Mouse (Mus musculus) kidney, adult 8-10 months (tissue): ENCODE results near the gene Tet2.
"Not testable (repeated sequence)": the region's sequence is repeated elsewhere in the genome, so short reads cannot be mapped to it uniquely, and the experiment has no call there.

Source experiments
- DNase-seq, 2 experiments: peaks; one replicate each; pipeline ENCODE4 v3.0.0; 2022

Tet2 gene

GRCm38 (mm10) chr3:133546790-133547189 is 1.9 kb upstream of the Tet2 start:
- no peak for DNase-seq

GRCm38 (mm10) chr3:133545304-133545666 is 346 bp upstream of the Tet2 start:
- DNase-seq: peak in 1 of 2 experiments; percentile 22

- DNase-seq: peak; percentile 89 to 90
Observed at GRCm38 (mm10) chr3:133544131-133544550, 798 bp downstream of the Tet2 start.

- peak in 1 of 2 experiments; percentile 29 for DNase-seq
Observed at GRCm38 (mm10) chr3:133543101-133544020, 1.6 kb downstream of the Tet2 start.

DNA sequence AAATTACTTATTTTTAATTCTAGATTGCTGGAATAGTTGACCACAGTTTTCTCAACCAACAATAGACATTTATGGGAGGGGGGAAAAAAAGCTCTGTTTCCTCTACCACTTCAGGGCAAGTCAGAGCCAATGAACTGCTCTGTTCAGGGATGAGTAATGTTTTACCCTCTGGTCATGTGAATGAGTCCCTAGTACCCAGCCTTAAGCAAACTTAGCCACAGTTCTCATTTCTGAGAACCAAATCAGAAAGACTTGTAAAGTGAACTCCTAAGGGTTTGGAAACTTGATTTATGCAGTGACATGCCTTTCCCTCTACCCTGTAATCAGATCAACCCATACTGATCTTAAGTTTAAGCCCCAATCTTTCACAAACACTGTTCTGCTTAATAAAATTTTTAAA is 2.9 kb downstream of the Tet2 start:
- no peak for DNase-seq

- DNase-seq: no peak
Observed at GRCm38 (mm10) chr3:133541000-133541399, 3.9 kb downstream of the Tet2 start.

GRCm38 (mm10) chr3:133539991-133540390 is 4.9 kb downstream of the Tet2 start:
- no peak for DNase-seq

DNA sequence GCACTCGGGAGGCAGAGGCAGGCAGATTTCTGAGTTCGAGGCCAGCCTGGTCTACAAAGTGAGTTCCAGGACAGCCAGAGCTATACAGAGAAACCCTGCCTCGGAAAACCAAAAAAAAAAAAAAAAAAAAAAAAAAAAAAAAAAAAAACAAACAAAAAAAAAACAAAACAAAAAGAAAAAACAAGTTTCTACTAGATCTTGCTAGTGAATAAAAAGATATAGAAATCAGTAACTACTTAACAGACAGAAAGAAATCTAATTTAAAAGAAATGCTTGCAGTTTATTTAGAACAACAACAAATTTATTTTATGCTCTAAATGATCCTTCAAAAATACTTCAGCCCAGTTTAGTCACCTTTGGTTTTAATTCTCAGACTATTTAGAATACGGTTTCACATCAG is 6.4 kb downstream of the Tet2 start:
- DNase-seq: not testable (repeated sequence)

DNA sequence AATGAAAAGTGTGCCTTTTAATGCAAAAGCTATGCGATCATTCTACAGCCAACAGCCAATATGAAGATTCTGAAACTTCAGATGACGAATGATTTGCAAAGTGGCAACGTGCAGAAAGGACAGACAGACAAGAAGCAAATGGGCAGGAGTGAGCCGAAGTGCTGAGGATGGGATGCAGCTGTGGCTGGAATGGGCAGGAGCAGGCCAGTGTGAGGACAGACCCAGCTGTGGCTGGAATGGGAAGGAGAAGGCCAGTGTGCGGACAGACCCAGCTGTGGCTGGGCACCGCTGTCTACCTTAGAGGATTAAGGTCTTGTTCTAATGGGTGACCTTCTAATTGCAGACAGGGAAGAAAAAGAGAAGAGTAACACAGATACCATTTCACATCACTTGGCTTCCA is 9.3 kb downstream of the Tet2 start:
- DNase-seq: no peak

- DNase-seq: peak; percentile 54 to 64
Observed at GRCm38 (mm10) chr3:133534066-133534465, 10.9 kb downstream of the Tet2 start.

DNA sequence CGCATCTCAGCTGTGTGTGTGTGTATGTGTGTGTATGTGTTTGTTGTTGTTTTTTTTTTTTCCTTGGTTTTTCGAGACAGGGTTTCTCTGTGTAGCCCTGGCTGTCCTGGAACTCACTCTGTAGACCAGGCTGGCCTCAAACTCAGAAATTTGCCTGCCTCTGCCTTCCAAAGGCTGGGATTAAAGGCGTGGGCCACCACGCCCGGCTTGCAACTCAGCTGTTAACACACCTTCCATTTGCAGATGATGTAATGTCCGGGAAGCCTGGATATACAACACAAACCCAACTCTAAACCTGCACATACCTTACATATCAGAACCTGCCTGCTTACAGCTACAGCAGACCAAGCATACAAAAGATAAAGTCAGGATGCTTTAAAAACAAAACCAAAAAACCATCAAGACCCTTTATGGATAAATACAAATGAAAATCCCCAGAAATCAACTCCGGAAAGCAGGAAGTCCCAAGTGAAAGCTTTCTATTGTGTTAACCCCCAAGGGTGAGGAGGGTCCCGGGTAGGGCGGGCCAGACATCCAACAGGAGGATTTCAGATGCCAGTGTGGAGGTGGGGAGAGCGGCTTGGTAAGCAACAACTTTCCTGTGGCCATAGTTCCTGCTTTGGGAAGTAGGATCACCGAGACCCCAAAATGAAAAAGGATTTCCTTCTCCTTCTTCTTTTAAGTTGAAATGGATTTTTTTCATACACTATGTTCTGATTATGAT is 11.5 kb downstream of the Tet2 start:
- no peak for DNase-seq

DNA sequence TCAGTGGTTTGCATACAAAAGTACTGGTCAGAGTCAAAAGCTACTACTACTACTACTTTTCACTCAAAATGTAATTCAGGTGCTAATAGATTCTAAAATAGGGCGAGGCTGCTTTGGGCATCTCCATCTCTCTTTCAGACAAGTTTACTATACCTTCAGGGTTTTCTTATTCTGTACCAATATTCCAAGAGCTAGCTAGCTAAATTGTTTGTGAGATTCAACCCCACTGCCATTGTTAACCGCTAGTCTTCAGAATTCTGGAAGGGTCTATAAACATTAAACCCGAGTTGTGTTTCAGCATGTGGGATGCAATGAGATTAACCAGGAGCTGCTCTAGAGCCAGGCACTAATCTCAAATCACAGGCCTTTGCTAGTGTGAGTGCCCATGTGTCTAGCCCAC is 12.1 kb downstream of the Tet2 start:
- no peak for DNase-seq

GRCm38 (mm10) chr3:133532252-133532651 is 12.7 kb downstream of the Tet2 start:
- DNase-seq: peak in 1 of 2 experiments; percentile 20

- no peak for DNase-seq
Observed at GRCm38 (mm10) chr3:133531101-133531500, 13.8 kb downstream of the Tet2 start.

- no peak for DNase-seq
Observed at GRCm38 (mm10) chr3:133530664-133531063, 14.3 kb downstream of the Tet2 start.

DNA sequence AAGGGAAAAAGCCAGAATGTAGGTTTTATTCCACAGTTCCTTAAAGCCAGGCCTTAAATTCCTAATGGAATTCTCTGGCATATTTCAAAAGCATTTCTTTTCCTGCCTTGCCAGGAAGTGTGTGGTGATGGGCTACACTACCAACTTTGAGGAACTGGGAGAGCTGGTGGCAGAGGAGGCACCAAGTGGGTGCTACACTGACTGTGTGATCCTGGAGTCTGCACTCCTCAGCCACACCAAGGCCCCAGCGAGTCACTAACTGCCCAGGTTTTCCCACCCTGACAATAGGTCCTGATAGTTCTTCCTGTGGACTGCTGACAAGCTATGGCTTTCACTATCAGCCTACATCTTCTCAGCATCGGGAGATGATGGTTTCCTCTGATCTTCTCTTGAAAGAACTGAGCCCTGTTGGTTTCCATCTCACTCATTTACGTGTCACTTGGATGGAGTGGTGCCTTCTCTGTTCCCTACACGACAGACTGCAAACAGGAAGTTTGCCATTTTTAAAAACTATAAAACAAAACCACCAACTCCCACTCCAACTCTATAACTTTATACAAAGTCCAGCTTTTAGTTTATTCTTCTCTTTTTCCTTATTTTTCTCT is 18.7 kb downstream of the Tet2 start:
- no peak for DNase-seq

DNA sequence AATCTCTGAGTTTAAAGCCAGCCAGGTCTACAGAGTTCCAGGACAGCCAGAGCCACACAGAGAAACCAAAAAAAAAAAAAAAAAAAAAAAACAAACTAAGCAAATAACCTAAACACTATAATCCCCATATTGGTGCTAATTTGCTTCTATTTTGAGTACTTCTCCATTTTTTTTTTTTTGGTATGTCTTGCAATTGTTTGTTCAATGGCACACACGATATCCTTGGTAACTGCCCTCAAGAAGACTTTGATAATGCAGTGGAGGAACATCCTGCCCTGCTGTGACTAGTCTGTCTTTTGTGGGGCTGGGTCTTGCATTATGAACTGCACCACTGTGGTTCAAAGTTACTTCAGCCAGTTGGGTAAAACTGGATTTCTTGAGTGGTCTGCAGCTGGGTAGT is 19.4 kb downstream of the Tet2 start:
- DNase-seq: no peak

- no peak for DNase-seq
Observed at GRCm38 (mm10) chr3:133524341-133525050, 20.4 kb downstream of the Tet2 start.

DNA sequence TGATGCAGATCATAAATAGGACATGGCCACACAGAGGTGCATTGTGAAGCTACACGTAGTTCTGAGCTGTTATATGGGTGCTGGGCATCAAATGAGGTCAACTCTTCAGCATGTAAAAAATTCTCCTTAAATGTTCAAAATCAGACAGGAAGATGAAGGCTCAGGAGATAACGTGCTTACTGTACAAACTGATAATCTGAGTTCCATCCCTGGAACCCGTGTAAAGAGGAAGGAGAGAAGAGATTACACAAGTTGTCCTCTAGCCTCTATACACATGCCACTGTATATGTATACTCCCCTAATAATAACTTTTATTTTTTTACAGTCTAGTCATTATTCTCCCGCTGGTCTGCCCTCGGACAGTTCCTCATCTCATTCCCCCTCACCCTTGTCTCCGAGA is 21.7 kb downstream of the Tet2 start:
- DNase-seq: no peak

- DNase-seq: no peak
Observed at GRCm38 (mm10) chr3:133522289-133522688, 22.6 kb downstream of the Tet2 start.

DNA sequence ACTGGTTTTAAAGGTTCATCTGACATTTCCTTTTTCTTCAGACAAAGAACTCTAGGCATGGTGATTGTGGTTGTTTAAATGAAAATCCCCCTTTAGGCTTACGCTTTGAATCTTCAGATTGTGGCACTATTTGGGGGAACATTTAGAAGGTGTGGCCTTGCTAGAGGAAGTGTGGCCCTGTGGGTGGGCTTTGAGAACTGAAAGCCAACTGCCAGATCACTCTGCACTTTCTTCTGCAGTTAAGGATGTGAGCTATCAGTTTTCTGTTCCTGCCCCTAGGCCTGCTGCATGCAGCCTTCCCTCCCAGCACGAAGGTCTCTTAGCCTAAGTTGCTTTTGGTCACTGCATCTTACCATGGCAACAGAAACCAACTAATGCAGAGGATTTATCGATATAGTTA is 26.1 kb downstream of the Tet2 start:
- DNase-seq: no peak

DNA sequence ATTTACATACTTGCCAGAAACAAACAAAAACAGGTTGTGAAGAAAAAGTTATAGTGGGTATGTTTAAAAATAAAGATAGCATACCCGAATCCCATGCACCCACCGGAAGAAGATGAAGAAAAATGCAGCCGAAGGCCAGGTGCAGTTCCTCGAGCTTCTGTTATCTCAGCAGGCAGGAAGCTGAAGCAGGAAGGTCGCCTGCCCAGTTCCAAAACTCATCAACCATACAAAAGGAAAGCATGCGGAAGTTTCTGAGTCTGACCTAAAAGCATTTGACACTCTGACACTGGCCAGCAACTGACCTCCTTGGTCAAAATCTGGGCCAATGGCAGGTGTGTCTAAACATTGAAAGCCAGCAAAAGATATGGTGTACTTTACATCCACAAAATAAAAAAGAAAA is 26.8 kb downstream of the Tet2 start:
- no peak for DNase-seq

DNA sequence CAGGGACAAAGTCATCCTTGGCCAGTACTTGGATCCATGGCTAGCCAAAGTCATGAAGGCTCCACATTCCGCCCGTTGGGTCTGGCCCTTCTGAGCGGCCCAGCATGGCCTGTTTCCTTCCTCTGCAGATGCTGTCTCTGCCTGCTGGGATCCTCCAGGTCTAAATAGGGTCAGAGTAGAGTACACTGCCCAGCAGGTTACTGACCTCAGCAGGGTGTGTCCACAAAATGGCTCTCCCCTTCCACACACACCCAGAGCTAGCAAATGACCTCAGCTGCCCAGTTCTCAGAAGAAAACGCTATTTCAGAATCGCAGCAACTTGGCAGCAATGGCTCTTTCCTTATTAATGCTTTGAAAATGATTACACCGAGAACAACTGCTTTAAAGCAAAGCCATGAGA is 27.5 kb downstream of the Tet2 start:
- DNase-seq: peak in 1 of 2 experiments; percentile 54
